Mouse (Mus musculus) erythroblast, embryonic 14.5 days (primary cell): ENCODE measurements around the gene Mettl8.

Experiments
- GATA1 ChIP-seq: IDR thresholded peaks from 2 replicates; pipeline ENCODE4 v1.6.1; 2012; ENCODE audit warnings: low read length, inconsistent platforms, mixed read lengths
- TAL1 ChIP-seq: IDR thresholded peaks from 3 replicates; pipeline ENCODE4 v1.6.1; 2012; ENCODE audit warnings: low read length, inconsistent platforms, mixed read lengths

DNA sequence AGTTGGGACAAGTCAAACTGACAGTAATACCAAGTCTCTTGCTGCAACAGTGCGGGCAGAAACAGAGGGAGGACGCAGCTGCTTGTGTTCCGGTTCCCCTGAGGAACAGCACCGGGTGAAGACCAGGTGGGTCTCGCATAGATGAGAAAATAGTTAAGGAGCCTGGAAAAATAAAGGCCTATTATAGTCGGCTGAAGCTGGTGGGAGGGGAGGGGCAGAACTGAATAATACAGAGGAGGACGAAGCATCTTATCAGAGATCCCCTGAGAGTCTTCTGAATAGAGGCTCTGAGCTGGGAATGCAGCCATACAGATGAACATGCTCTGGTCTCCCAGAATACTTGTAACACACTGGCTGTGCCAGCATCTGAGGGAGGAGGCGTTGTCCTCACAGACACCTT lies 21.4 kb downstream of the Mettl8 start:
- TF ChIP-seq GATA1, result no peak
- TF ChIP-seq TAL1, result no peak
